Mouse (Mus musculus): Measurements from ENCODE around the gene Mafg. TPM values are rescaled to one million over a fixed set of nuclear protein-coding genes. Genes with fewer than 3 reads are reported as not detected.

Mafg gene
- total and polyA plus RNA-seq, 3 experiments, result 17.0 to 63.7 (median 29.3) TPM

DNA sequence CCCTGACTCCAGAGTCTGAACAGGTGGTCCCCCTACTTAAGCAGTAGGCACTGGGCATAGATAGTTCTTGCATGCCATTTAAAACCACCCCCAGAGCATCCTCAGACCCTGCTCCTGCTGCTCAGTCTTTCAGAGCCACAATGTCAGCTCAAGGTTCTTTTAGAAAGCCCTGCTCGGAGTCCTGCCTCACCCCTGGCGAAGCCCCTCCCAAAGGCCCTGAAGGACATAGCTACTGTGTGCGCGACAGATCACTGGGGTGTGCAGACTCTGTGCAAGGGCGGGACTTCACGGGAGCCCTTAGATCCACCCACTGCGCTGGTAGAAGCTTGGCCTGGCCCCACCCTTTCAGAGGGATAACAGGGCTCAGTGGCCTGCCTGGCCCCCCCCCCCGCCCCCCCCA, 24.1 kb downstream of the Mafg start:
- Histone ChIP-seq H3K9ac (ENCODE audit: insufficient read depth, low read depth) (no peak overlapping the region), H3K4me2 (ENCODE audit: insufficient read depth, low read depth, poor library complexity, severe bottlenecking) (no peak overlapping the region), H3K27me3 (replicated peaks) (no peaks in the 10 kb centered on the region), H3K36me3 (replicated peaks in 1 of 2; ENCODE audit: control insufficient read depth in 1 of 2, insufficient read depth in 1 of 2, low read length in 1 of 2) (peaks cover 81 to 99% of the 10 kb centered on the region in 2 experiments), H3K27ac (ENCODE audit: insufficient read depth, low read depth) (no peak overlapping the region), H3K4me1 (ENCODE audit: control insufficient read depth in 1 of 2, insufficient read depth in 2 of 2) (peaks cover 0 to 10% of the 10 kb centered on the region in 2 experiments; a peak in 2 of 4 replicates), H3K79me2 (replicated peaks; ENCODE audit: control insufficient read depth, extremely low read depth, insufficient read depth, poor library complexity, severe bottlenecking) (no peaks in the 10 kb centered on the region), H3K9me3 (replicated peaks; ENCODE audit: low read length) (no peaks in the 10 kb centered on the region), H3K4me3 (replicated peaks in 1 of 3; ENCODE audit: low read depth in 2 of 3, low read length in 2 of 3, poor library complexity in 1 of 3) (no peak overlapping the region)
- TF ChIP-seq USF1 (IDR thresholded peaks at IDR 0.05; ENCODE audit: low read depth, low read length) (no peak), SMC3 (IDR thresholded peaks at IDR 0.05; ENCODE audit: low read depth, low read length) (no peak), POLR2A (IDR thresholded peaks at IDR 0.05; ENCODE audit: low read depth, low read length) (no peak), MEF2A (IDR thresholded peaks at IDR 0.05; ENCODE audit: borderline replicate concordance, low read depth, low read length) (no peak), NELFE (IDR thresholded peaks at IDR 0.05; ENCODE audit: low read depth, low read length) (no peak), JUND (conservative IDR thresholded peaks at IDR 0.05; ENCODE audit: low read depth, low read length) (no peak), POLR2AphosphoS2 (IDR thresholded peaks at IDR 0.05; ENCODE audit: low read depth, low read length) (0 out of 2 replicates have a peak, but pooled peaks have one; percentile 14), KAT2A (IDR thresholded peaks at IDR 0.05; ENCODE audit: insufficient replicate concordance, low read length) (no peak)
- in situ Hi-C loops (cut with MboI; ENCODE audit: low pct_ligation_motif_present, low pct_unique_long_range_greater_than_20kb, low sequenced_read_pairs), result no loop called here
- dilution Hi-C loops (cut with MboI; ENCODE audit: extremely low pct_ligation_motif_present, extremely low pct_unique_long_range_greater_than_20kb, low sequenced_read_pairs), result no loop called here
- DNase-seq (ENCODE audit: extremely low read depth), result no peak

GRCm38 (mm10) chr11:120608241-120609034, 25.0 kb downstream of the Mafg start, which contains the start of gene Npb:
Npb (plus strand) TSS chr11:120608477.
- Histone ChIP-seq H3K4me3 (replicated peaks in 1 of 3; ENCODE audit: low read depth in 2 of 3, low read length in 2 of 3, poor library complexity in 1 of 3) (no peak within 1 kb of the TSS), H3K27me3 (replicated peaks) (no peaks in the 10 kb centered on the region), H3K9ac (ENCODE audit: insufficient read depth, low read depth) (no peak within 1 kb of the TSS), H3K36me3 (replicated peaks in 1 of 2; ENCODE audit: control insufficient read depth in 1 of 2, insufficient read depth in 1 of 2, low read length in 1 of 2) (peaks cover 74 to 99% of the 10 kb centered on the region in 2 experiments), H3K27ac (ENCODE audit: insufficient read depth, low read depth) (no peak within 1 kb of the TSS), H3K79me2 (replicated peaks; ENCODE audit: control insufficient read depth, extremely low read depth, insufficient read depth, poor library complexity, severe bottlenecking) (no peaks in the 10 kb centered on the region), H3K9me3 (replicated peaks; ENCODE audit: low read length) (no peaks in the 10 kb centered on the region), H3K4me2 (ENCODE audit: insufficient read depth, low read depth, poor library complexity, severe bottlenecking) (no peak within 1 kb of the TSS), H3K4me1 (ENCODE audit: control insufficient read depth in 1 of 2, insufficient read depth in 2 of 2) (peaks cover 0 to 6% of the 10 kb centered on the region in 2 experiments; a peak in 2 of 4 replicates)
- TF ChIP-seq POLR2AphosphoS2 (IDR thresholded peaks at IDR 0.05; ENCODE audit: low read depth, low read length), result 0 out of 2 replicates have a peak, but pooled peaks have one; percentile 63
- no peak for TF ChIP-seq RAD21 (IDR thresholded peaks at IDR 0.05; ENCODE audit: low read depth, low read length)
- DNase-seq (ENCODE audit: extremely low read depth), result no peak
- dilution Hi-C loops (cut with MboI; ENCODE audit: extremely low pct_ligation_motif_present, extremely low pct_unique_long_range_greater_than_20kb, low sequenced_read_pairs), result no loop called here
- in situ Hi-C loops (cut with MboI; ENCODE audit: low pct_ligation_motif_present, low pct_unique_long_range_greater_than_20kb, low sequenced_read_pairs), result no loop called here

- Histone ChIP-seq H3K27ac (ENCODE audit: insufficient read depth, low read depth) (no peak overlapping the region), H3K4me2 (ENCODE audit: insufficient read depth, low read depth, poor library complexity, severe bottlenecking) (no peak overlapping the region), H3K9ac (ENCODE audit: insufficient read depth, low read depth) (no peak overlapping the region), H3K4me3 (replicated peaks in 1 of 3; ENCODE audit: low read depth in 2 of 3, low read length in 2 of 3, poor library complexity in 1 of 3) (no peak overlapping the region), H3K79me2 (replicated peaks; ENCODE audit: control insufficient read depth, extremely low read depth, insufficient read depth, poor library complexity, severe bottlenecking) (no peaks in the 10 kb centered on the region), H3K27me3 (replicated peaks) (no peaks in the 10 kb centered on the region), H3K9me3 (replicated peaks; ENCODE audit: low read length) (no peaks in the 10 kb centered on the region), H3K36me3 (replicated peaks in 1 of 2; ENCODE audit: control insufficient read depth in 1 of 2, insufficient read depth in 1 of 2, low read length in 1 of 2) (peaks cover 70 to 99% of the 10 kb centered on the region in 2 experiments), H3K4me1 (ENCODE audit: control insufficient read depth in 1 of 2, insufficient read depth in 2 of 2) (peaks cover 0 to 6% of the 10 kb centered on the region in 2 experiments; a peak in 2 of 4 replicates)
- TF ChIP-seq USF1 (IDR thresholded peaks at IDR 0.05; ENCODE audit: low read depth, low read length), result no peak
- TF ChIP-seq NELFE (IDR thresholded peaks at IDR 0.05; ENCODE audit: low read depth, low read length), result no peak
- no peak for TF ChIP-seq CTCF (conservative IDR thresholded peaks at IDR 0.05 in 1 of 2, IDR thresholded peaks at IDR 0.05 in 1 of 2; ENCODE audit: low read depth in 2 of 2, low read length in 2 of 2)
- no peak for TF ChIP-seq ZKSCAN1 (IDR thresholded peaks at IDR 0.05; ENCODE audit: borderline replicate concordance, low read depth, low read length)
- no peak for DNase-seq (ENCODE audit: extremely low read depth)
- dilution Hi-C loops (cut with MboI; ENCODE audit: extremely low pct_ligation_motif_present, extremely low pct_unique_long_range_greater_than_20kb, low sequenced_read_pairs), result no loop called here
- in situ Hi-C loops (cut with MboI; ENCODE audit: low pct_ligation_motif_present, low pct_unique_long_range_greater_than_20kb, low sequenced_read_pairs), result no loop called here
Measured at GRCm38 (mm10) chr11:120606764-120607163, 26.6 kb downstream of the Mafg start.

Data from CH12.LX (cell line).